Mouse (Mus musculus): Measurements from ENCODE around the gene Rpl10a.

Gene Rpl10a

DNA sequence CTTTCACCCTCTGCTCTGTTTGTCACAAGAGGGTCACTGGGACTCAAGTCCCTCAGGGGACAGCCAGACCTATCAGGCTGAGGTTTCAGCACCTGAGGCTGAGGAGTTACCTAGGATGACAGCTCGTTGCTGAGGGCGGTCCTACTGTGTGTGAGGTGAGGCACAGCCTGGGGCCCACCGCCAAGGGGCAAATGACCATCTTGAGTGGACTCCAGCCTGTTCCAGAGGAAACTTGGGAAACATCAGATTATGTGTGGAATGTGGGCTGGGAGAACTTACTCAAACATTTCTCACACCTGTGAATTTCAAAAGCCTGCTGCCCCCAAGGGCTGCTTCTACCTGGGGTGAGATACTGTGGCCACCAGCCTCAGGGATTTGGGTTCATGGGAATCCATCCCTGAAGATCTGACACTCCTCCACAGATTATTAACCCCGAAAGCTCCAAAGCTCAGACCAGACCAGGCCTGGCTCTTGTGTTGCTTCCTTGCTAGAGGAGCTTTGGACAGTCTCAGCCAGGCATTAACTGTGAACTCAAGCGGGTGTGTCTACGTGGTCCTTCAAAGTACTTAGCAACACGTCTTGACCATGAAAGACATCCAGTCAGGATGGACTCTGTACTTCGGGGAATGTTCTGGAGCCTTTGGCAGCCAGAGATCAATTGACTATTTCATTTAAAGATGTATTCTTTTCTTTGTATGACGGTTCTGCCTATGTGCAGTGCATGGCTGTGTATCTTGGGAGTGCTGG lies 32.4 kb downstream of the Rpl10a start:
- DNase-seq (ENCODE audit: low spot score): no peak

DNA sequence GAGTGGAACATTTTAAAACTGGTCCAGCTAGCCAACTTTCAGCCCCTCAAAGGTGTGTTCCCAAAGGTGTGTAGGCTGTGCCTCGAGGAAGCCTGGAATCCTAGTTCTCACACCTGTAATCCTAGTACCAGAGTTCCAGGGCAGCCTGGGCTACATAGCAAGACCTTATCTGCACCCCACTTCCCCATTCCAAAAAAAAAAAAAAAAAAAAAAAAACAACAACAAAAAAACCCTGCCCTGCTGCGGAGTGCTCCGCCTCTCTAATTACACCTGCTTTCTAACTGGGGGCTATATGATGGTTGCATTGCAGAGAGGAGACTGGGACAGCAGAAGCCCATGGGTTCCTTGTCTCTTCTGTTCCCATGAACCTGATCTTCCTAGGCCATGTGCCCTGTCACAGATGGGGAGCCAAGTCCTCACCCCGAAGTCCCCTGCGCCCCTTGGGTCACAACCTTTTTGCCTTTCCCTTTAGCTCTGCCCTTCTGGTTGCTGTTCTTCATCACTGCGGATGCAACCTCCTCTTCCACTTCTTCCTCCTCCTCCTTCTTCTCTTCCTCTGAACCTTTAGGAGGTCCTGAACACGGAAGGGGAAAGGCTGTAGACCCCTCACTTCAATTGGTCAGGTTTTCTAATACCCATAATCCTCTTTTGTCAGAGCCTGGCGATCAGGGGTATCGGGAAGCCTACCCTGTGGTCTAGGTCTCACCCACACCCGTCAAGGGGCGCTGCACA lies 33.8 kb downstream of the Rpl10a start:
- DNase-seq (ENCODE audit: low spot score): no peak

DNA sequence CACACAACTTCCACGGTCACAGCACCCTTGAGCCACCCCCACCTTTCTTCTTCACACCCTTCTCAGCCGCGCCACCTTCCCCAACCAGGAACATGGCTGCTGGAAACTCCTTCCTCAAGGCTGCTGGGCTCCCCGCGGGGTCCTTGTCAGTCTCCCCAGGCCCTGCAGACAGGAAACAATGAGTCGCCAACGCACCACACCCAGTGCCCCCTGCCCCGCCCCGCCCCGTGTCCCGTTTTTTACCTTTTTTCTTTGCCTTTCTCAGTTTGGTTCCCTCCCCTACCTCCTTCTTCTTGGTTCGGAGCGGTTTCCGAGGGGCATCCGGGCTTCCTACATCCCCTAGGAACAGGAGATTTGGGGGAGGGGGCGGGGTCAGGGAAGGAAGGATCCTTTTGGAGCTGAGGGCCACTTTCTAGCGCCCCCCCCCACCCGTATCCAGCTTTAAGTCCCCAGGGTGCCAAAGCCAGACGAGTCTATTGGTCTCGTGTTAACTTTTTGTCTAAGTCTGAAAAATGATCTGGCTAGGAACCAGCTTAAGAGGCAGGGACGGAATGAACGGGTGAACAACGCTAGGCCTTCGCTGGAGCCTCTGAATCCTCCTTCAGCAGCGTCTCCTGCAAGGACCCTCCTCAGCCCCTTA lies 34.5 kb downstream of the Rpl10a start:
- DNase-seq (ENCODE audit: low spot score): no peak

DNA sequence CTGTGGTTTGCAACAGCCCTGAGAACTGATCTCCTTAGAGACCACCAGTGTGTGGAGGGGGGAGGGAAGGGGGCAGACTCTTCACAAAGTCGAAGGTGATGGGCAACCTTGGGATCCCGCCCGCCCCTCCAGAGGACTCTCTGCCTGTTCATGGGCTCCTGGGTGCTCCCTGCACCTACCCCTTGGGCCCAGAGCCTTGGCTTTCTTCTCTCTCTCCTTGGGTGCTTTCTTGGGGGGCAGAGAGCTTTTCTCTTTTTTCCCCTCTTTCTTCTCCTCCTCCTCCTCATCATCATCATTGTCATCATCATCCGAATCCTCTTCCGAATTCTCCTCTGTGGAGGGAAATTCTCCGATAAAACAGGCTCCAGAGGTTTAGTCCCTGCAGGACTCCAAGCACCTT lies 35.2 kb downstream of the Rpl10a start:
- no peak for DNase-seq (ENCODE audit: low spot score)

DNA sequence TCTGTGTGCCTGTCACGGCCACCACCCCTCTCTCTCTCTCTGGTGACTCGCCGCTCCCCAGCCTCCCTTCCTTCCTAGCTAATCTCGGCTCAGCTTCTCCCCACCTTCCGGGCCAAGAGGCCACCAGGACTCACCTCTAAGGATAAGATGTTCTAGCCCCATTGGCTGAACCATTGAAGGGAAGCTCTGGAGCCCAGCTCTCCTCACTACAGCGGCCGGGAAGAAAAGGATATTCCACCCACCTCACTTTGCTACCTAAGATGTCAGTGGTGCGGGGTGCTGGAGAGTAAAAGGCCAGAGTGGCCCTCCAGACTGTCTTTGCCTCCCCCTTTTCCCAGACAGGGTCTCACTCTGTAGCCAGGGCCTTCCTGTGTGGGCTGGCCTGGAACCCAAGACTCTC lies 36.9 kb downstream of the Rpl10a start, which contains the start of gene Tulp1:
Gene Tulp1, minus strand, starts transcription at position 101 of the 400 bp plus-strand sequence.
- no peak for DNase-seq (ENCODE audit: low spot score)

DNA sequence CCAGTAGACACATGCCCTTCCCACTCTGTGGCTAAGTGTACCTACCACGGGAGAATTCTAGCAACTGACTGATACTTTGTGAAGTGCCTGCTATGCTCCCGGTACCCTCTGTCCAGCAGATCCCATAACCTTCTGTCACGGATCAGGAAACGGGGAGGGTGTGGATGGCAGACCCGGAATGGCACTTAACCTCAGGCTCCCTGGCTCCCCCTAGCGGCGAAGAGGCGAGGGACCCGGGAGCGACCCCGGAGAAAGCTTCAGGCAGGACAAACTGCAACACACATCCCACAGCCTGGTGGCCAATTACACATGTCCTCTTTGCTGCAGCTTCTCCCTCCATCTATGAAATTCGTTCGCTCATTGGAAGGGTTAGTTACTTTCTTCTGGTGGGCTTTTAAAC lies 40.2 kb downstream of the Rpl10a start:
- peak; percentile 86 for DNase-seq (ENCODE audit: low spot score)

DNA sequence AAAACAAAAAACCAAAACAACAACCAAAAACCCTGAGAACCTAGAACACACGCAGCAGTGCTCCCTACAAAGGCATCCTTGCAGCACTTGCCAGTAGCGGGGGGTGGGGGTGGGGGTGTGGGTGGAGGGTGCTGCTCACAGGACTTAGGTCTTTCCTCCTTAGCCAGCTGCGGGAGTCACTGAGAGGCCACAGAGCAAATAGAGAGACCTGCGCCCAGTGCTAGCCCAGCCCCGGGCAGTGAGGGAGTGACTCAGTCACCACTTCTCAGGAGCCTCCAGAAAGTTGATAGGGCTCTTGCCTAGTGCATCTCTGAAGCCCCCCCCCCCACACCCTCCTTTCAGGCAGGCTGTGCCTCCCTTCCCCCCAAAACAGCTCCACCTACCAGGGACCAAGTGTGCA lies 40.8 kb downstream of the Rpl10a start:
- no peak for DNase-seq (ENCODE audit: low spot score)

DNA sequence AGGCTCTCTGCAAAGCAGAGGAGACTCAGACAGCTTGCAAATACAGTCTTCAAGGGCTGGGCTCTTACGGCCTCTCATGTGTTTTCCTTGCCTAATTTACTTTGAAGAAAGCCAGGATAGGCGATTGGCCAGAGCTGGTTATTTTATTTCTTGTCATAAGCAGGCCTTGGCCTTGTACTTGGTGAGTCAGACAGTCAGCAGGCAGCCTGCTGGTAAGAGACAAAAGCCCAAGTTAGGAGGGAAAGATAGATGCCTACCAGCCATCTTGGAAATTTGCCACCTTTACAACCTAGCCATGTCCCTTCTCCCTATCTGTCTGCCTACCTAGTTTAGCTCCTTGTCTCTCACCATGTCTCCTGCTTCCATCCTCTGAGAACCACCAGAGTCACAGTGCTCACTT lies 43.0 kb downstream of the Rpl10a start:
- DNase-seq (ENCODE audit: low spot score): no peak

DNA sequence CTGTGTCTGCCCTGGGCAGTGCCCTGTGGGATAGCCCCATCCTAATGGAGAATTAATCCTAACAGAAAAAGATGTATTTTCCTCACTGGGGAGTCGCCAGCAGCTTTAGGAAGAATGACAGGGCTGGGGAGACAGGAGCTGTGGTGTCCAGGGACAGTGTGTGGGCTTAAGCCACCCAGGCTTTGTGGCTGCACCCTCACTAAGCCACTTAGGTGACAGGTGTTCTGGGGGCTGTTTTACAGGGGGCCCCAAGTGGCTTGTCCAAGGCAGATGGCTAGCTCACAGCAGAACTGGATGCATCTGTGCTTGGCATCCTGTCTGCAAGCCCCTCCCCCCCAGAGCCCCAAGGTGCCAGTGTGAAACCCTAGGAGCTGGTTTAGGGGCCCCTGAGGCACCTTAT lies 43.7 kb downstream of the Rpl10a start:
- no peak for DNase-seq (ENCODE audit: low spot score)

DNA sequence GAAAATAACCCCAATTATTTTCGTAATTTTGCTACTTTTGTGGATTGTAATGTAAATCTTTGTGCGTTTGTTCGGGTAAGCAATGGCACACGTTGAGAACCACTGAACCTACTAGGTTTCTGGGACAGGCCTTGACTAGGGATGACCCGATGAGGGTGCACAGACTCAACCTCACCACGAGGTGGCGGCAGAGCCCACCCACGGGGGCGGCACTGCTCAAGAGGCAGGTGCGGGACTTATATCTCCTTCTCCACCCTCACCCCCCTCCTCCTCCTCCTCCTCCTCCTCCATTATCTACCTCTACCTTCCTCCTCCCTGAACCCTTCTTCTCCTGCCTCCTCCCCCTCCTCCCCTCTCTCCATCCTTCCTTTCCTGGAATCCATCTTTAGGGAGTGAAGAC lies 45.5 kb downstream of the Rpl10a start:
- peak; percentile 54 for DNase-seq (ENCODE audit: low spot score)

DNA sequence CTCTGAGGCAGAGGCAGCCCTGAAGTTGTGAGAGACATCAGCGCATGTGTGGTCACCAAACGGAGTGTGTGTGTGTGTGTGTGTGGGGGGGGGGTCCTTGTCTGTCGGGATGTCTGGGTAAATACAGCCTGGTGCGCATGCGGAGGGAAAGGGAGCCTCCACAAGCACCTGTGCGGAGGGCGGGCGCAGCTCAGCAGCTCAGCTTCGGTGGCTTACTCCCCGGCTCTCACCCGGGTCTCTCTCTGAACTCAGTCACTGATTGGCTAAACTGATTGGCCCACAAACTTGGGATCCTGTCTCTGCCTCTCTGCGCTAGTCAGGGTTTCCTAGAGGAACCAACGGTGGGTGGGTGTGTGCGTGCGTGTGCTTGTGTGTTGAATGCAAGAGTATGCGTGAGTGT lies 46.2 kb downstream of the Rpl10a start:
- no peak for DNase-seq (ENCODE audit: low spot score)

DNA sequence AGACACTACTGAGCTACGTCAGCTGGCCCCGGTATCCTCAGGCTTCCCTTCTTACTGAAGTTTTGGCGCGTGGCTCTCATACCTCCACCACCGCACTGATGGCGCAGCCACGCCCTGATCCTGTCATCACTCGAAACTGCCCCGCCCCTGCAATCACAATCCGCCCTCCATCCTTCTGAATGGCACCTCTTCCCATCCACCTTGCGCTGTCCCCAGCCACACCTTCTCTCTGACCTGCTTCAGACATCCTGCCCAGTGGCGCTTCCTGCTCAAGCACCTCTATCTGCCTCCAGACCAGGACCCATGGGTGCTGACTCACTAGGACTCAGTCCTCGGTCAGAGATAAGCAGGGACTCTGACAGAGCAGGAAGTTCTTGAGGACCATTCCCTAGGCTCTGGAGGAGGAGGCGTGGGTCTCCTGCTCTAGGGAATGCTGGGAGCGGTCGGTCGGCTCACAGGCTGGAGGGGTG lies 47.4 kb downstream of the Rpl10a start:
- DNase-seq (ENCODE audit: low spot score): no peak

DNA sequence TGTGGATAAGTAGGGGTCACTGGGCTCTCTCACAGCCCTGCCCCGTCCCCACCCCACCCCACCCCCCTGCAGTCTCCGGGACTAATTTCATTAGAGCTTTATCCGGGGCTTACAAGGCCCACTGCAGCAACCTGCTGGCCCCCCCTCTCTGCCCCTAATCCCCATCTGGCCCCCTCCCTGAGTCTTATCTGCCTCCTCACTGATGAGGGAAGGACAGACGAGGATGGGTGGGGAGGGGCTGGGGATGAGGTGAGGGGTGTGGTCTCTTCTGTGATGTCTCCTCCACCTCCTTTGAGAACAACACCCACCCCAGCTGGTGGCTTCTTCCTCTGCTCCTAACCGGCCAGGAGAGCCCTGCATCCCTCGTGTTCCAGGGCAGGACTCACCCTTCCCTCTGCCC lies 52.0 kb downstream of the Rpl10a start:
- DNase-seq (ENCODE audit: low spot score): no peak
